Mouse (Mus musculus): Measurements from ENCODE around the gene Cldn2. TPM values are rescaled to one million over a fixed set of nuclear protein-coding genes. Genes with fewer than 3 reads are reported as not detected.

The Cldn2 gene
- polyA plus RNA-seq, 1 experiment from 2014 or later = 0.55 TPM

- Histone ChIP-seq H3K9me3 (no peaks in the 10 kb centered on the region), H3K4me2 (no peak overlapping the region), H3K27ac (no peak overlapping the region), H3K9ac (no peak overlapping the region), H3K27me3 (peaks cover 23% of the 10 kb centered on the region; the same call in 1 of the 2 replicates), H3K4me3 (no peak overlapping the region), H3K4me1 (no peaks in the 10 kb centered on the region), H3K36me3 (no peaks in the 10 kb centered on the region)
- ATAC-seq (ENCODE audit: insufficient number of reproducible peaks, low FRiP score, low TSS enrichment, low read depth) = no peak
- WGBS = 67% methylated on average over 3 of the region's 3 CpGs
Observed at GRCm38 (mm10) chrX:139812636-139813298, 12.1 kb downstream of the Cldn2 start.

- H3K9me3 ChIP-seq = no peaks in the 10 kb centered on the region
- peaks cover 23% of the 10 kb centered on the region; the same call in 1 of the 2 replicates for H3K27me3 ChIP-seq
- 72% methylated on average over 9 of the region's 9 CpGs for WGBS
- no peaks in the 10 kb centered on the region for H3K36me3 ChIP-seq
- ATAC-seq (ENCODE audit: insufficient number of reproducible peaks, low FRiP score, low TSS enrichment, low read depth) = no peak
- no peak overlapping the region for H3K27ac ChIP-seq
- no peak overlapping the region for H3K4me2 ChIP-seq
- no peaks in the 10 kb centered on the region for H3K4me1 ChIP-seq
- H3K4me3 ChIP-seq = no peak overlapping the region
- H3K9ac ChIP-seq = no peak overlapping the region
Observed at GRCm38 (mm10) chrX:139813299-139814002, 12.8 kb downstream of the Cldn2 start.

GRCm38 (mm10) chrX:139814018-139814635, 13.5 kb downstream of the Cldn2 start:
- Histone ChIP-seq H3K9ac (no peak overlapping the region), H3K27ac (no peak overlapping the region), H3K4me2 (no peak overlapping the region), H3K9me3 (no peaks in the 10 kb centered on the region), H3K36me3 (no peaks in the 10 kb centered on the region), H3K27me3 (peaks cover 17% of the 10 kb centered on the region; the same call in 1 of the 2 replicates), H3K4me3 (no peak overlapping the region), H3K4me1 (no peaks in the 10 kb centered on the region)
- WGBS = 89% methylated on average over 8 of the region's 8 CpGs
- ATAC-seq (ENCODE audit: insufficient number of reproducible peaks, low FRiP score, low TSS enrichment, low read depth) = no peak

- H3K36me3 ChIP-seq = no peaks in the 10 kb centered on the region
- no peaks in the 10 kb centered on the region for H3K4me1 ChIP-seq
Observed at GRCm38 (mm10) chrX:139815201-139815600, 14.6 kb downstream of the Cldn2 start.

GRCm38 (mm10) chrX:139825402-139825801, 24.8 kb downstream of the Cldn2 start:
- Histone ChIP-seq H3K27ac (no peak overlapping the region), H3K36me3 (0 out of 2 replicates have a peak, but pooled peaks cover 5% of the 10 kb centered on the region), H3K4me1 (no peaks in the 10 kb centered on the region), H3K27me3 (no peaks in the 10 kb centered on the region; the same call in 1 of the 2 replicates), H3K4me3 (no peak overlapping the region), H3K4me2 (no peak overlapping the region), H3K9ac (no peak overlapping the region), H3K9me3 (no peaks in the 10 kb centered on the region)
- ATAC-seq (ENCODE audit: insufficient number of reproducible peaks, low FRiP score, low TSS enrichment, low read depth) = no peak
- 62% methylated on average over 1 of the region's 1 CpGs for WGBS

More at GRCm38 (mm10) chrX:139815201-139815600, 14.6 kb downstream of the Cldn2 start:
- 66% methylated on average over 5 of the region's 5 CpGs for WGBS
- no peak overlapping the region for H3K4me2 ChIP-seq
- no peaks in the 10 kb centered on the region for H3K9me3 ChIP-seq
- ATAC-seq (ENCODE audit: insufficient number of reproducible peaks, low FRiP score, low TSS enrichment, low read depth) = no peak
- peaks cover 14% of the 10 kb centered on the region; the same call in 1 of the 2 replicates for H3K27me3 ChIP-seq
- H3K4me3 ChIP-seq = no peak overlapping the region
- H3K27ac ChIP-seq = no peak overlapping the region
- H3K9ac ChIP-seq = no peak overlapping the region

- Histone ChIP-seq H3K27me3 (no peaks in the 10 kb centered on the region; the same call in 1 of the 2 replicates), H3K4me3 (no peak overlapping the region), H3K9ac (no peak overlapping the region), H3K27ac (no peak overlapping the region), H3K9me3 (no peaks in the 10 kb centered on the region), H3K4me1 (no peaks in the 10 kb centered on the region), H3K4me2 (no peak overlapping the region), H3K36me3 (0 out of 2 replicates have a peak, but pooled peaks cover 5% of the 10 kb centered on the region)
- WGBS = 86% methylated on average over 4 of the region's 4 CpGs
- ATAC-seq (ENCODE audit: insufficient number of reproducible peaks, low FRiP score, low TSS enrichment, low read depth) = no peak
Observed at GRCm38 (mm10) chrX:139826926-139827325, 26.3 kb downstream of the Cldn2 start.

GRCm38 (mm10) chrX:139828363-139829092, 27.9 kb downstream of the Cldn2 start:
- H3K27ac ChIP-seq = no peak overlapping the region
- no peak overlapping the region for H3K4me3 ChIP-seq
- H3K27me3 ChIP-seq = no peaks in the 10 kb centered on the region; the same call in 1 of the 2 replicates
- no peak overlapping the region for H3K9ac ChIP-seq
- WGBS = 86% methylated on average over 6 of the region's 6 CpGs
- no peaks in the 10 kb centered on the region for H3K4me1 ChIP-seq
- ATAC-seq (ENCODE audit: insufficient number of reproducible peaks, low FRiP score, low TSS enrichment, low read depth) = no peak
- H3K9me3 ChIP-seq = no peaks in the 10 kb centered on the region
- no peak overlapping the region for H3K4me2 ChIP-seq
- 0 out of 2 replicates have a peak, but pooled peaks cover 5% of the 10 kb centered on the region for H3K36me3 ChIP-seq

GRCm38 (mm10) chrX:139832464-139832863, 31.8 kb downstream of the Cldn2 start:
- no peaks in the 10 kb centered on the region; the same call in 1 of the 2 replicates for H3K27me3 ChIP-seq
- H3K36me3 ChIP-seq = no peaks in the 10 kb centered on the region; the same call in 1 of the 2 replicates
- no peak overlapping the region for H3K4me2 ChIP-seq
- ATAC-seq (ENCODE audit: insufficient number of reproducible peaks, low FRiP score, low TSS enrichment, low read depth) = no peak
- H3K4me3 ChIP-seq = no peak overlapping the region
- no peak overlapping the region for H3K27ac ChIP-seq
- 24% methylated on average over 5 of the region's 5 CpGs for WGBS
- no peak overlapping the region for H3K9ac ChIP-seq
- no peaks in the 10 kb centered on the region for H3K4me1 ChIP-seq
- H3K9me3 ChIP-seq = no peaks in the 10 kb centered on the region

- Histone ChIP-seq H3K27me3 (no peaks in the 10 kb centered on the region), H3K4me1 (no peaks in the 10 kb centered on the region), H3K9me3 (no peaks in the 10 kb centered on the region), H3K27ac (no peak overlapping the region), H3K36me3 (no peaks in the 10 kb centered on the region; the same call in 1 of the 2 replicates), H3K4me3 (no peak overlapping the region), H3K4me2 (no peak overlapping the region), H3K9ac (no peak overlapping the region)
- ATAC-seq (ENCODE audit: insufficient number of reproducible peaks, low FRiP score, low TSS enrichment, low read depth) = no peak
- 50% methylated on average over 3 of the region's 3 CpGs for WGBS
Observed at GRCm38 (mm10) chrX:139839057-139839456, 38.4 kb downstream of the Cldn2 start.

GRCm38 (mm10) chrX:139841091-139841490, 40.5 kb downstream of the Cldn2 start:
- Histone ChIP-seq H3K27me3 (no peaks in the 10 kb centered on the region), H3K27ac (no peak overlapping the region), H3K4me3 (no peak overlapping the region), H3K9ac (no peak overlapping the region), H3K9me3 (no peaks in the 10 kb centered on the region), H3K36me3 (no peaks in the 10 kb centered on the region; the same call in 1 of the 2 replicates), H3K4me2 (no peak overlapping the region), H3K4me1 (no peaks in the 10 kb centered on the region)
- ATAC-seq (ENCODE audit: insufficient number of reproducible peaks, low FRiP score, low TSS enrichment, low read depth) = no peak
- WGBS = 76% methylated on average over 6 of the region's 6 CpGs

GRCm38 (mm10) chrX:139854795-139855194, 54.2 kb downstream of the Cldn2 start:
- H3K4me2 ChIP-seq = no peak overlapping the region
- ATAC-seq (ENCODE audit: insufficient number of reproducible peaks, low FRiP score, low TSS enrichment, low read depth) = no peak
- WGBS = 94% methylated on average over 4 of the region's 4 CpGs
- H3K9ac ChIP-seq = no peak overlapping the region
- H3K4me1 ChIP-seq = no peaks in the 10 kb centered on the region
- no peaks in the 10 kb centered on the region for H3K9me3 ChIP-seq
- no peak overlapping the region for H3K4me3 ChIP-seq
- no peaks in the 10 kb centered on the region; the same call in 1 of the 2 replicates for H3K27me3 ChIP-seq
- H3K36me3 ChIP-seq = no peaks in the 10 kb centered on the region
- no peak overlapping the region for H3K27ac ChIP-seq

Data from limb, embryonic 15.5 days (tissue).